Mouse (Mus musculus) erythroblast, adult 5-6 weeks (primary cell): ENCODE data around the gene Tmco1. TPM values are rescaled to one million over a fixed set of nuclear protein-coding genes. Genes with fewer than 3 reads are reported as not detected.
A peak's percentile ranks its signal among the peaks of the same experiment; 100 is the strongest.
"Not testable (repeated sequence)": the region's sequence is repeated elsewhere in the genome, so short reads cannot be mapped to it uniquely, and the experiment has no call there.

Experiments used
- ATAC-seq: replicated peaks from 2 replicates; pipeline ENCODE4 v1.8.0; 2016; ENCODE audit warnings: moderate number of reproducible peaks, mild to moderate bottlenecking, moderate TSS enrichment, inconsistent platforms; ENCODE audit not compliant: poor library complexity, low FRiP score, severe bottlenecking
- total RNA-seq, 2 experiments: library from RNA; stranded (forward) in 1 of 2; stranded (reverse) in 1 of 2; fragments of 150-400 nt in 1 of 2; fragments of 200-764, 138-1000 nt in 1 of 2; gene quantifications; 2 replicates each; pipeline versions ENCODE4 v1.2.3 to v1.2.4; 2015 to 2017; ENCODE audit warnings: low replicate concordance in 2 of 2

Gene Tmco1
- total RNA-seq, 2 experiments from 2014 or later: 49.7 to 70.1 TPM

DNA sequence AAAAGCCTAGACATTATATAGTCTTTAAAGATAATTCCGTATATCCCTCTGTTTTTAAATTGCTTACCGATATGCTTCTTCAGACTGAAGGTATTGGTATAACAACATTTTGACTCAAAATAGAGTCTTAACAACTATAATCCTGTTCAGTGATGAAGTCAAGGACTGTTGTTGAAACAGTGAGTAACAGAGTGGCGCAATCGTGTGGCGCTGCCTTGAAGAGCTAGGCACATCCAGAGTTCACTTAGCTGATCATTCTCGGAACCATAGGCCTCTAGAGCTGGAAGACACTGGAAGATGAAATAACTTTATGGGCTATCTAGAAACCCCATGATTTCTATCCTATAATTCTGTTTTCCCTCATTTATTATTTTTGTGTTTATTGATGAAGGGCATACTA lies 13.5 kb downstream of the Tmco1 start:
- ATAC-seq: no peak

DNA sequence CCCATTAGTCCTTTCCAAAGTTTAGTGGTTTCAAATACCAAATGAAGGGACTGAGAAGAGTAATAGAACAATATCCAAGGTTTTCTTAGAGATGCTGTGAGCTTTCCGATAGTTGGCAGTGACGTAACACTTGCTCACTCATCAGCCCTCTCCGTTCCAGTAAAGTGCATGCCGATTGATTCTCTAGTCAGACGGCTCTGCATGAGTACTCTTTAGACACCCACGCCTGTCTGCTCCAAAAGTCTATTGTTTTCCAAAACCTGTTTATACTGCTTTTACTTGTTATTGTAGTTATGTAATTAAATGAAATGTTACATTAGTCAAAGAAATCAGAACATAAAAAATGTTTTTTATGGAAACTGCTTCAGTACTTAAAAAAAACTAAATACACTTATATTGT lies 20.6 kb downstream of the Tmco1 start:
- no peak for ATAC-seq

DNA sequence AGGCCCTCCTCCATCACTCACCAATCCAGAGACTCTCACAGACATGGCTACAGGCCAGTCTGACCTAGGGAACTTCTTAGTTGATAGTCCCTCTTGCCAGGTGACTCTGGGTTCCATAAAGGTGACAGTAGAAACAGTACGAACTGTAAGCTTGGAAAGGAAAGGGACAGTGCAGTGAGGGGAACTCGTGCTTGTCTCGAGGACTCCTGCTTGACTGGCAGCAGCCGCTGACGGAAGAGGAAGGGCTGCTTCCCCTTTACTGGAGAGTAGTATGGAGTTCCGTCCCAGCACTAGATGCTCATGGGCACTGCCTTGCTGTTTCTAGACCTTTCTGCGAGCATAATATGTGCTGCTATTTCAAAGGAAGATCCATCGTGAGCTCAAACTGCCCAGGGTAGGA lies 22.9 kb downstream of the Tmco1 start:
- no peak for ATAC-seq

DNA sequence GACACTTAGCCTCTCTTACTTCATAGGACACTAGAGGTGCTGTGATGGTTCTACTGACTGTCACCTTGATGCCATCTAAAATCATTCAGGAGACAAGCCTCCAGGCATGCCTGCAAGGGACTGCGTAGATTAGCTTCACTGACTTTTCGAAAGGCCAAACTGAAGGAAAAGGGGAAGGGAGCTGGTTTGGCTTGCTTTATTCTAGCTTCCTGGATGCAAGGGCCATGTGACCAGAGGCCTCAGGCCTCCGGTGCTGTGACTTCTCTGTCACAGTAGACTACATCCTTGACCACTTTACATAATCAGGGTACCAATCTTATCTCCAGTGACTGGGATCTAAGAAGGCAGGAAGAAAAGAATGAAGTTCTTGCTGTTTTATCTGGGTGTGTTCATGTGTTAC lies 28.2 kb downstream of the Tmco1 start:
- no peak for ATAC-seq

DNA sequence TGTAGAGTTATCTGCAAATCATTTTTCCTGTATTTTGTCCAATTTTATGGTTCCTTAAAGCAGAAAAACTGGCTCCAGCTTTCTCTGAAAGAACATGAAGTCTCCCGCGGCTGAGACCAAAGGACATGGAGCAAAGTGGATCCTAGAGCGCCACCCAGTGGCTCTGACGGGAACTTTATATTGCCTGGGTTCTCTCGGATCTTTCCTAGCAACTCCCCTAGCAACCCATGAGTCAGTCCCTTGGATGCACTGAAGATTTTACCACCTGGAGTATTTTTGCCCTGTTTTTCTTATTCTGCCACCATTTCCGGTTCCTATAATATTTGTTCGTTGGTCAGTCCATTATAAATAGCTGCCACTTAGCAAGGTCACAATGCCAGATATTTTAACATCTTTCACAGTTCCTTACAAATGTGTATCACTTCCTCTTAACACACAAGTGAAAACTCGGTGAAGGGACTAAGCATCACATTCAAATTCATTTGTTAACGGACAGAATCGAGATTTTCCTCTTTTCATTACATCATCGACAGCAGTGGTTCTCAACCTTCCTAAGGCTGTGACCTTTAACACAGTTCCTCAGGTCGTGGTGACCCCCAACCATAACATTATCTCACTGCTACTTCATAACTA lies 29.4 kb downstream of the Tmco1 start:
- ATAC-seq: peak; percentile 75

DNA sequence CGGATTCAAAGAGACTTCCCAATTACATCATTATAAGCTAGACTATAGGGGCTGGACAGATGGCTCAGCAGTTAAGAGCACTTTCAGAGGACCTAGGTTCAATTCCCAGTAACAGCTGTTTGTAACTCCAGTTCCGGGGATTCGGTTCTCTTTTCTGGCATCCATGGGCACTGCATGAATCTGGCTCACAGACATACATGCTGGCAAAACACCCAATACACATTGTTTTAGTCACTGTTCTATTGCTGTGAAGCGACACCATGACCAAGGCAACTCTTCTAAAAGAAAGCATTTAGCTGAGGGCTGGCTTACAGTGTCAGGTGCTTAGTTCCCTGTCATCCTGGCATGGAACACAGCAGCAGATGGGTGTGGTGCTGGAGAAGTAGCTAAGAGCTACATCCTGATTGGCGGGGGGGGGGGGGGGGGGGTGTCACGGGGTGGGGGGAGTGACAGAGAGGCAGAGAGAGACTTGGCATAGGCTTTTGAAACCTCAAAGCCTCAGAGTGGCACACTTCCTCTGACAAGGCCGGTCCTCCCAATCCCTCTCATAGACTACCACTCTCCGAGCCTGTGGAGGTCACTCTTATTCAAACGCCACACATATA lies 31.1 kb downstream of the Tmco1 start:
- no peak for ATAC-seq

DNA sequence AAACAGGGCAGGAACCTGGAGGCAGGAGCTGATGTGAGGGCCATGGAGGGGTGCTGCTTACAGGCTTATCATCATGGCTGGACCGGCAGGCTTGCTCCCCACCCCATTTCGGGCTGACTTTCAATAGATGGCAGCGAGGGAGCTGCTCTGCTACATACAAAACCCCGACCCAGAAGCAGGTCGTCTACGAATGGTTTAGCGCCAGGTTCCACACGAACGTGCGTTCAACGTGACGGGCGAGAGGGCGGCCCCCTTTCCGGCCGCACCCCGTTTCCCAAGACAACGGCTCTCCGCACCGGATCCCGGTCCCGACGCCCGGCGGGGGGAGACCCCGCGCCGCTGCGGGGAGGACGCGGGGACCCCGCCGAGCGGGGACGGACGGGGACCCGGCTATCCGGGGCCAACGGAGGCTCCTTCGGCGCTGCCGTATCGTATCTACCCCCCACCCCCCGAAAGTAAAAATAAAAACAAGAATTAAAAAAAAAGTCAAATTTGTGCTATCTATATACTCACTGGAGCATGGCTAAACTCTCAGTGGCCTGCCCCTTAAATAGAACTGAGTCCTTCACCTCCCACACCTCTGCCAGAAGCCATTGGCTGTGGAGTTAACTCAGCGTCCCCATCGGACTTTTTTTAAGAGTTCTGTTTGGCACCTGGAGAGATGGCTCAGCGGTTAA lies 32.1 kb downstream of the Tmco1 start:
- ATAC-seq: peak; percentile 53; the same call in 1 of the 2 replicates

DNA sequence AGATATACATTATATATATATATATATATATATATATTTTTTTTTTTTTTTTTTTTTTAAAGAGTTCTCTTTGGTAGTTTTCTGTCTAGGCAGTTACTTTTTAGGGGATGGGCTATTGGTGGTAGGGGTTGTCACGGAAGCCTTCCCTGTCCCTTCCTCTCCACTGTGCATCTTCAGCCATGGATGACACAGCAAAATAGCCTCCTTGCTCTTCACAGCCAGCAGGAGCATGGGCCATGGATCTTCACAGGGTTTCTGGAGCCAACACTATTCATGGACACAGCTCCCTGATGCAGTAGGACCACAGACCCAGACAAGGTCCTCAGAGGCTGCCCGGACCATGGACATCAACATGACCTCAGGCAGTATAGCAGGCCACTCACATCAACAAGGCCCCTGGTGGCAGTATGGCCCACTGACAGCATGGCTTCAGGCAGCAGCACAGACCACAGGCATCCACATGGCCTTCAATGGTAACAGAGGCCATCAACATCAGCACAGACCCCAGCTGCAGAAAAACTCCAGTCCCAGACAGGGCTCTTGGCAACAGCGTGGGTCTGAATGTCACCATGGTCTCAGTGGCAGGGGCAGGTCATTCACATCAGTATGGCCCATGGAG lies 32.8 kb downstream of the Tmco1 start:
- peak; percentile 79 for ATAC-seq

DNA sequence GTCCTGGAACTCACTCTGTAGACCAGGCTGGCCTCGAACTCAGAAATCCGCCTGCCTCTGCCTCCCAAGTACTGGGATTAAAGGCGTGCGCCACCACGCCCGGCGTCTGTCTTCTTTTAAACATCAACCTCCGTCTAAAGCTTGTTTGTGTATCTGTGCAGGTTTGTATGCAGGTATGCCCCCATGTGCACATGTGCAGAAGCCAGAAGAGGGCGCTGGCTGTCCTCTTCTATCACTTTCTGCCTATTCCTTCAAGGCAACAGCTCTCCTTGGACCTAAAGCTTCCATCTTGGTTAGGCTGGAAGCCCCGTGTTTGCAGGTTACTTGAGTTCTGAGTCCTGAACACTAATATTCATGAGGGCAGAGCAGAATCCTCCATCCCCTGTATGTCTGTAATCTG lies 34.7 kb downstream of the Tmco1 start:
- no peak for ATAC-seq

DNA sequence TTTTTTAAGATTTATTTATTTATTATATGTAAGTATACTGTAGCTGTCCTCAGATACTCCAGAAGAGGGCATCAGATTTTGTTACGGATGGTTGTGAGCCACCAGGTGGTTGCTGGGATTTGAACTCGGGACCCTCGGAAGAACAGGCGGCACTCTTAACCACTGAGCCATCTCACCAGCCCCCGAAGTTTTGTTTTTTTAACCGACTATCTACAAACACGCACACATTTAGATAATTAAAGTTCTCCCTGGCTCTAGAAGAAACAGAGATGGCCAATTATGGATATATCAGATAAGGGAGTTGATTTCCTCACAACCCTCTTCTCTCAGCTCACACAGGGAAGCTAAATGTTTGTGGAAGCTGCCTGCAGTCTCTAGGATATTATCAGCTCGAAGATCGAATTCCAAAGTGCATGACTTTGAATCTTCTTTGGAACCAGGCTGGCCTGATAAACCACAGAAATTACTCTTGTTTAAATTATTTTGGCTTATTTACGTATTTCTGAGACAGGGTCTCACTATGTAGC lies 37.9 kb downstream of the Tmco1 start:
- ATAC-seq: not testable (repeated sequence)

DNA sequence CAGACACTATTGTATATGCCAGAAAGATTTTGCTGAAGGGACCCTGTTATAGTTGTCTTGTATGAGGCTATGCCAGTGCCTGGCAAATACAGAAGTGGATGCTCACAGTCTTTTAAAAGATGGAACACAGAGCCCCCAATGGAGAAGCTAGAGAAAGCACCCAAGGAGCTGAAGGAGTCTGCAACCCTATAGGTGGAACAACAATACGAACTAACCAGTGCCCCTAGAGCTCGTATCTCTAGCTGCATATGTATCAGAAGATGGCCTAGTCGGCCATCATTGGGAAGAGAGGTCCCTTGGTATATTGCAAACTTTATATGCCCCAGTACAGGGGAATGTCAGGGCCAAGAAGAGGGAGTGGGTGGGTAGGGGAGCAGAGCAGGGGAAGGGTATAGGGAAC lies 41.0 kb downstream of the Tmco1 start:
- ATAC-seq: not testable (repeated sequence)

DNA sequence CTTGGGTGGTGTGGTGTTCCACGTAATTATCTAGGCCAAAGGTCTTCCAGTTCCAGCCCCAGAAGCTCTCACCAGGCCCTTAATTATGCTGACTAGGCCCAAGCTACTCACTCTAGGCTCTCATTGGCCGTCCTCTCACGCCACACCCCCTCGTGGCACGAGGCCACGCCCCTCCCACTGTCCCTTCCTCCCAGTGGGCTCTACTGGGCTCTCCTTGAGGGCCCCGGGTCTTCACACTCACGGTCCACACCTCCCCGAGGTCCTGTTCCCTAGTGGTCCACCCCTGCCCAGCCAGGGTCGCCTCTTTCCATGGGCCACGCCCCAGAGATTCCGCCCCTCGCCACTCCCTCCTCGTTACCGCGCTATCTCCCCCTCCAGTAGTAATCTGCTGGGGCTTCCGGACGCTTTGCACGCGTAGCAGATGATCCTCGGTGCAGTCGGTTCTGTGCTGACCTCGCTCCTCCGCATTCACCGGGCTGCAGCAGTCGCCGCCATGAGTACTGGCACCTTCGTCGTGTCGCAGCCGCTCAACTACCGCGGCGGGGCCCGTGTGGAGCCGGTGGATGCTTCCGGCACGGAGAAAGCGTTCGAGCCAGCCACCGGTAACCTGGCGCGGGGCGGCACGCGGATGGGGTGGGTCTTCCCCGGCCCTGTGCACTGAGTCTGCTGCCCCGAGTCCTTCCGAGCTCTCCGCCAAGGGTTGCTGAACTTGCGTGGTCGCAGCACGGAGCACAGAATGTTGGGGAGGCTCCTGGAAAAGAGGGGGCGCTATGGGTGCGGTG lies 41.8 kb downstream of the Tmco1 start, which contains the start of gene Aldh9a1:
Gene Aldh9a1, plus strand, starts transcription at position 177 of the 782 bp plus-strand sequence.
- peak; percentile 99 for ATAC-seq

DNA sequence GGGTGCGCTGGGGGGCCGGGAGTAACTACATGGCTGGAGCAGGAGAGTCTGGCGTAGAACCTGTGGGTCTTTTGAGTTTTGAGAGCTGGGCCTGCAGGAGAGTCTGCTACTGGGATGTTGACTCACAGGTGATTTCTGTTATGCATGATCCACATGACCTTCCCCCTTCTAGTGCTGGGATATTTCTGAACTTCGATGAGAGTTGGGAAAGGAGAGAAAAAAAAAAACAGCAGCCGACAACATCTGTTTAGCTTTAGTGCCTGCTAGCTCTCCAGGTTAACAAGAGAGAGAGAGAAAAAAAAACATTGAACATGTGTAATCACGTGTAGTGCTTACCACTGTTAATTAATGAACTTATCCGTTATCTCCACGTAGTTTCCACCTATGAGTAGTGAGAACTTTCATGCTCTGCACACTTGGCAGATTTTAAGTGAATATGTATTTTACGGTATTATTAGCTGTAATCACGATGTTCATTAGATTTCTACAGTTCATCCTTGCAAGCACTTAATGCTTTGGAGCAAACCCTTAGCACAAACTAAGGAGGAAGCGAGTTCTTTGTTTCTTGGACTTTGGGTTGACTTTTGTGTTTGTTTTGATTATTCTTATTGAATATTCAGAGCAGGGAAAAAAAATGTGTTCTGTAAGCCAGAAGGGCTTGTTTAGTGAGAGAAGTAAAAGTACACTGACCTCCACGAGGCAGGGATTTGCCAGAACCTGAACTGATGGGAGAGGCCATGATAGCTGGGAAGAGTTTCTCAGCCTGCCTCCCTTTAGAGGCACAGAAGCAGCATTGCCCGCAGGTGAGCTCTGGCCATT lies 42.6 kb downstream of the Tmco1 start:
- no peak for ATAC-seq

DNA sequence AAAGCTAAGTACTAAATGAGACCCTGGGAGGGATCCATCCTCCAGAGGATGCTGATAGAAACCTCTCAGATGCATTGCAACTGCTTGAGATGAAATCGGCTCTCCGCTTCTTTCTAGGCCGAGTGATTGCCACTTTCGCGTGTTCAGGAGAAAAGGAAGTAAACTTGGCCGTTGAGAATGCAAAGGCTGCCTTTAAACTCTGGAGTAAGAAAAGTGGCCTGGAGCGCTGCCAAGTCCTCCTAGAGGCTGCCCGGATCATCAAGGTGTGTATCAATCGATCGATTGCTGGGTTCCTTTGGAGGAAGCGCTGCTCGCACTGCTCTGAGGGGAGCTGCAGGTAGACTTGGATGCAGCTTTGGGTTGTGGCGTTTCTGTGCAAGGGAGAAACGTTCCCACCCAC lies 44.2 kb downstream of the Tmco1 start:
- ATAC-seq: no peak

DNA sequence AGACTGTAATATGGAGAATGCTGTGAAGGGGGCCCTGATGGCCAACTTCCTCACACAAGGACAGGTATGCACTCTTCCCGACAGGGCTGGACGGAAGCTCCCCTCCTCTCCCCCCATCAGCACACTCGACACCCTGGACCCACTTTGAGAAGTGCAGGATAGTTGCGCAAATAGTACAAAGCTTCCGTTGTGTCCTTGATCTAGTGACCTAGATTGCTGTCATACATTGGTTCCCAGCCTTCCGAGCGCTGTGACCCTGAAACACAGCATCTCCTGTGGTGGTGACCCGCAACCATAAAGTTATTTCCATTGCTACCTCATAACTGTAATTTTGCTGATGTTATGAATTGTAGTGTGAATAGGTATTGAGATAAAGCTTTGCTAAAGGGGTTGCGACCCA lies 49.2 kb downstream of the Tmco1 start:
- no peak for ATAC-seq

DNA sequence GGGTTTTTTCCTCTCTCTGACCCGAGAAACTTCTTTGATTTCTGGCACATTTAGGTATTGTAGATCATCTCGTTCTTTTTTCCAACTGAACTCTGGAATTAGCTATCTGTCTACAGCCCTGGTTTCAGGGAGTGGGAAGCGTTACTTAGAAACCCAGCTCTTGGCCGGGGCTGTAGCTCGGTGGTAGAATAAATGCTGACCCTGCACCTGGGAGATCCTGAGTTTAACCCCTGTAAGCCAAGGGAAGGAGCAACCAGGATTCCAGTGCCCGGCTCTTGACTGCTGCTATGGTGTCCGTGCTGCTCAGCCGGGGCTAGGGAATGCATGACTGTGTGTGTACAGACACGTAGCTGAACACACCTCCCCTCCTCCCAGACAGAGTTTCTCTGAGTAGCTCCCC lies 50.6 kb downstream of the Tmco1 start:
- ATAC-seq: no peak

DNA sequence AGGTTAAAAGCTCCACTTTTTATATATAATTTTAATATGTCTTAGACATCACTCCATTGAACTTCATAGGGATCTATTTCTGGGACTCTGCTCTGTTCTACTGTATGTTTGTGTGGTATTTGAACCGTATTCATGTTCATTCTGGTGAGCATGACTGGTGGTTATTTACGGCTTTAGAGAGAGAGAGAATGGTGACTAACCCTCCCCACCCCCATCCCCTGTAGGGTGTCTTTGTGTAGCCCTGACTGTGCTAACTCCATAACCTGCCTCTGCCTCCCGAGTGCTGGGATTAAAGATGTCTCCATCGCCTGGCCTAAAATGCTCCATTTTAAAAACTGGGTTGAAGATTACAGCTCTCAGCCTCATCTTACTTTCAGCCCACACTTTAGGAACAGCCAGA lies 52.1 kb downstream of the Tmco1 start:
- no peak for ATAC-seq

DNA sequence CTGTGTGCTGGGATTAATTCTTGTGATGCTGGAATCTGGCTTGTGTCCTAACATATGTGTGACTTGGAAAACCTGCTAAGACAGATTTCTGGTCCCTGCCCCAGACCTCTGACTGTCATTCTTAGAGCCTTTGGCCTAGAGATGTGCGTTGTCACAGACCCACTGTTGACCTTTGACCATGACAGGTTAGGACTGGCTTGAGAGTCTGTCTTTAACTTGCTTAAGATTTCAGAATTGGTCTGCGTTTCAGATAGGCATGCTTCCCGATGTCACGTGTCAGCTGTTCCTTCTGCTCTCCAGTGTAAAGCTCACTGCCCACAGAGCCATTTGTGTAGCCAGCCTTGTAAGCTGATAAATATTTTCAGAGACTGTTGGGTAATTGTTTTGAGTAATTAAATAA lies 54.6 kb downstream of the Tmco1 start:
- no peak for ATAC-seq

DNA sequence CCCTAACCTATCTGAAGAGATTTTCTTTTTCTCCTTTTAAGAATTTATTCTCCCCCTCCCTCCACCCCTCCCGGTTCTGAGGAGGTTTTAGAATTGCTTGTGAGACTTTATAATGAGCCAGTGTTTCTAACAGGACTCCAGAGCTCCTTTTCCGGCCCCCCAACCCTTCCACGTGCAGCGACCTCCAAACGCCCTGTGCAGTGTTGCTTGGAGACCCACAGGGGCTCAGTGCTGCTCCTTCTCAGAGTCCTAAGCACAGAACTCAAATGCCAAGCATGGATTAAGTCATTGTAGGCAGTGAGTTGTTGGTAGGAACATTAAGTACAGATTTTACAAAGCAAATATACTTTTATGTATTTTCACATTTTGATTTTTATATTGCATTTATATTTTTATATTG lies 55.1 kb downstream of the Tmco1 start:
- ATAC-seq: no peak
